Mouse (Mus musculus) liver (tissue): ENCODE data around the gene Zfp809.

Experiments
- DNase-seq: peaks from one replicate; pipeline ENCODE4 v3.0.0-alpha.2; 2020; ENCODE audit warnings: mixed read lengths

Zfp809 gene

GRCm38 (mm10) chr9:22262611-22263010 lies 37.1 kb downstream of the Zfp809 start:
- DNase-seq, result no peak

- DNase-seq, result no peak
Measured at GRCm38 (mm10) chr9:22268886-22269285, 43.4 kb downstream of the Zfp809 start.

- DNase-seq, result no peak
Measured at GRCm38 (mm10) chr9:22278733-22279132, 53.2 kb downstream of the Zfp809 start.
